Mouse (Mus musculus) CD4-positive naive resting alpha-beta T cell, adult 57 days (primary cell): ENCODE results near the gene Uncx. TPM values are rescaled to one million over a fixed set of nuclear protein-coding genes. Genes with fewer than 3 reads are reported as not detected.

Experiments used
- total RNA-seq: library from RNA; stranded (reverse); gene quantifications from one replicate; pipeline ENCODE4 v1.2.4, GENCODE M21; 2023

Gene Uncx
- total RNA-seq: not detected

GRCm38 (mm10) chr5:139543214-139543613, at the start of gene Uncx:
Uncx (plus strand) TSS chr5:139543494.

Other genes starting within 250 kb of the Uncx start
- 4.5 TPM for gene Adap1, start 217.9 kb upstream of the Uncx start, total RNA-seq
- gene Cox19, start 192.1 kb upstream of the Uncx start, total RNA-seq: 20.9 TPM
- not detected for gene Cyp2w1, start 190.9 kb upstream of the Uncx start, total RNA-seq
- 27.5 TPM for gene Gpr146, start 165.8 kb upstream of the Uncx start, total RNA-seq
- 0.47 TPM for gene C130050O18Rik, start 138.2 kb upstream of the Uncx start, total RNA-seq
- not detected for gene Gper1, start 120.3 kb upstream of the Uncx start, total RNA-seq
- 3.4 TPM for gene 3110082I17Rik, start 83.0 kb upstream of the Uncx start, total RNA-seq
- 120 TPM for gene Zfand2a, start 58.9 kb upstream of the Uncx start, total RNA-seq
- gene Micall2, start 192.8 kb downstream of the Uncx start, total RNA-seq: 0.24 TPM
- gene Ints1, start 232.2 kb downstream of the Uncx start, total RNA-seq: 106 TPM
- 173 TPM for gene Mafk, start 248.0 kb downstream of the Uncx start, total RNA-seq